In the genomic region with DNA sequence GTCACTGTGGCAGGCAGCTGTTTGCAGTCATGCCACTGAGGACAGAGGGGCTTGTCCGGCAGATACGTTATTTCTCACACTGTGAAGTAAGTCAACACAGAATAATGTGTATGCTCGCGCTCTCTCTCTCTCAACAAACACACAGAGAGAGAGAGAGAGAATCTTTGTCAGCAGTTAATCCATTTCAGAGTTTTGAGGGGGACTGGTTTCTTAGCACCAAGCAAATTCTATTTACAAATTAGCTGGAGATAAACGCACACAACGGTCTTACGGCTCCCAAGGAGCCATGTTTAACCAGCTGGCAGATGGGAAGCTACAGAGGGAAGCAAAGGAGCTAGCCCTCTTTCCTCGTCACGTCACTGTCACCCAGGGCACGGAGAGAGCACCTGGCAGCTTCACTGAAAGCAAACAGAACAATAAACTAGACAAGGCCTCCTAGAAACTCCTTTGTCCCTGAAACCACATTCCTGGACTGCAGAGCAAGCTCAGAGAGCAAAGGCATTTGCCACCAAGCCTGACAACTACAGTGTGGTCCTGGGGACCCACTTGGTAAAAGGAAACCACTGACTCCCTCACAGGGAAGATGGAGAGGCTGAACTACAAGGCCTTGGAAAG, we compare ENCODE assay signal across 8 mouse cellular contexts. TPM values are rescaled to one million over a fixed set of nuclear protein-coding genes. Genes with fewer than 3 reads are reported as not detected.
DNase-seq lines count a peak whose midpoint lies in the region; ATAC-seq and TF ChIP-seq lines count a peak whose summit lies in the region.

No protein-coding gene starts in this region.

- no peak for TF ChIP-seq POLR2A in heart, adult 2 months (IDR thresholded peaks at IDR 0.05; ENCODE audit: insufficient read depth, low read depth, low read length)

- H3K4me1 ChIP-seq in heart, embryonic 10.5 days: peaks cover 98% of the 10 kb centered on the region
- H3K4me1 ChIP-seq in heart, adult 2 months (ENCODE audit: control insufficient read depth, insufficient read depth, low read length): peaks cover 25% of the 10 kb centered on the region
- H3K4me1 ChIP-seq in lung, embryonic 14.5 days (ENCODE audit: insufficient read depth): peaks cover 68% of the 10 kb centered on the region
- H3K4me1 ChIP-seq in hindbrain, embryonic 12.5 days: peaks cover 76% of the 10 kb centered on the region
- peaks cover 38% of the 10 kb centered on the region for H3K4me1 ChIP-seq in midbrain, embryonic 16.5 days (ENCODE audit: control insufficient read depth, insufficient read depth, low read length)

- H3K9ac ChIP-seq in heart, adult 2 months (ENCODE audit: low read depth, low read length): no peak overlapping the region
- peak overlapping the region; percentile 30; the same call in 1 of the 2 replicates for H3K9ac ChIP-seq in lung, embryonic 14.5 days
- no peak overlapping the region for H3K9ac ChIP-seq in hindbrain, embryonic 12.5 days
- H3K9ac ChIP-seq in midbrain, embryonic 16.5 days (ENCODE audit: low read depth, low read length): peak overlapping the region; percentile 7; the same call in 1 of the 2 replicates

- no peaks in the 10 kb centered on the region for H3K9me3 ChIP-seq in heart, embryonic 10.5 days
- no peaks in the 10 kb centered on the region for H3K9me3 ChIP-seq in lung, embryonic 14.5 days (ENCODE audit: low read depth, low read length)
- H3K9me3 ChIP-seq in hindbrain, embryonic 12.5 days (replicated peaks): no peaks in the 10 kb centered on the region
- no peaks in the 10 kb centered on the region for H3K9me3 ChIP-seq in midbrain, embryonic 16.5 days (replicated peaks; ENCODE audit: control insufficient read depth, low read length, poor library complexity, severe bottlenecking)

- no peaks in the 10 kb centered on the region for H3K27me3 ChIP-seq in heart, embryonic 10.5 days (ENCODE audit: insufficient read depth, poor library complexity, severe bottlenecking)
- H3K27me3 ChIP-seq in heart, adult 2 months (ENCODE audit: control insufficient read depth, insufficient read depth, low read length): no peaks in the 10 kb centered on the region
- no peaks in the 10 kb centered on the region for H3K27me3 ChIP-seq in lung, embryonic 14.5 days (ENCODE audit: insufficient read depth, low read length)
- no peaks in the 10 kb centered on the region for H3K27me3 ChIP-seq in hindbrain, embryonic 12.5 days
- H3K27me3 ChIP-seq in midbrain, embryonic 16.5 days (ENCODE audit: control insufficient read depth, insufficient read depth, low read depth, low read length): no peaks in the 10 kb centered on the region; the same call in 1 of the 2 replicates

- peak overlapping the region; percentile 80 for H3K27ac ChIP-seq in heart, embryonic 10.5 days
- H3K27ac ChIP-seq in heart, adult 2 months: no peak overlapping the region
- H3K27ac ChIP-seq in lung, embryonic 14.5 days (ENCODE audit: low read depth): peak overlapping the region; percentile 70
- peak overlapping the region; percentile 55; the same call in 1 of the 2 replicates for H3K27ac ChIP-seq in hindbrain, embryonic 12.5 days
- no peak overlapping the region for H3K27ac ChIP-seq in midbrain, embryonic 16.5 days (ENCODE audit: low read length)

- H3K4me2 ChIP-seq in lung, embryonic 14.5 days: peak overlapping the region; percentile 42
- no peak overlapping the region for H3K4me2 ChIP-seq in hindbrain, embryonic 12.5 days (replicated peaks)
- H3K4me2 ChIP-seq in midbrain, embryonic 16.5 days (ENCODE audit: low read length): peak overlapping the region; percentile 1; the same call in 1 of the 2 replicates

- intact Hi-C loops in heart, adult 2 months (cut with DNase I): no loop called here

- ATAC-seq in lung, embryonic 14.5 days (ENCODE audit: insufficient read depth): peak; percentile 49; the same call in 1 of the 2 replicates
- ATAC-seq in hindbrain, embryonic 12.5 days (ENCODE audit: low FRiP score): no peak
- ATAC-seq in midbrain, embryonic 16.5 days: no peak
- ATAC-seq in cerebellum, adult (ENCODE audit: insufficient number of reproducible peaks, low FRiP score, low TSS enrichment): no peak

- no peaks in the 10 kb centered on the region for H3K79me2 ChIP-seq in heart, adult 2 months (replicated peaks; ENCODE audit: control insufficient read depth, insufficient read depth, low read length)

- 48% methylated on average over 10 of the region's 10 CpGs for WGBS in heart, embryonic 10.5 days
- WGBS in heart, adult 2 months: 79% methylated on average over 10 of the region's 10 CpGs
- WGBS in lung, embryonic 14.5 days: 11% methylated on average over 10 of the region's 10 CpGs
- WGBS in hindbrain, embryonic 12.5 days: 24% methylated on average over 10 of the region's 10 CpGs
- WGBS in midbrain, embryonic 16.5 days: 16% methylated on average over 10 of the region's 10 CpGs

- no peak for TF ChIP-seq EP300 in heart, adult 2 months (IDR thresholded peaks at IDR 0.05; ENCODE audit: insufficient read depth, low read depth, low read length)

- no peak overlapping the region for H3K4me3 ChIP-seq in heart, embryonic 10.5 days
- no peak overlapping the region for H3K4me3 ChIP-seq in heart, adult 2 months
- H3K4me3 ChIP-seq in lung, embryonic 14.5 days (ENCODE audit: low read depth, low read length): no peak overlapping the region
- no peak overlapping the region for H3K4me3 ChIP-seq in hindbrain, embryonic 12.5 days
- H3K4me3 ChIP-seq in midbrain, embryonic 16.5 days (ENCODE audit: low read depth, low read length): no peak overlapping the region

- DNase-seq in heart, embryonic 10.5 days (ENCODE audit: low spot score): no peak
- DNase-seq in heart, adult 2 months: no peak
- DNase-seq in lung, embryonic 14.5 days: peak; percentile 66
- no peak for DNase-seq in lung, postnatal 10 days
- DNase-seq in left cerebral cortex, adult 8-10 months (ENCODE audit: low spot score in 2 of 2): no peak

- TF ChIP-seq CTCF in heart, adult 2 months (IDR thresholded peaks at IDR 0.05): no peak
- TF ChIP-seq CTCF in lung, embryonic 14.5 days (IDR thresholded peaks at IDR 0.05; ENCODE audit: low read depth): no peak

- 0 out of 2 replicates have a peak, but pooled peaks cover 3% of the 10 kb centered on the region for H3K36me3 ChIP-seq in heart, embryonic 10.5 days
- H3K36me3 ChIP-seq in heart, adult 2 months (ENCODE audit: control insufficient read depth, insufficient read depth, low read length): no peaks in the 10 kb centered on the region
- no peaks in the 10 kb centered on the region for H3K36me3 ChIP-seq in lung, embryonic 14.5 days (ENCODE audit: insufficient read depth)
- H3K36me3 ChIP-seq in hindbrain, embryonic 12.5 days: 0 out of 2 replicates have a peak, but pooled peaks cover 2% of the 10 kb centered on the region
- H3K36me3 ChIP-seq in midbrain, embryonic 16.5 days (ENCODE audit: control insufficient read depth, insufficient read depth, low read length): no peaks in the 10 kb centered on the region

RNA-seq across cellular contexts. Expression of a gene that starts 7.3 kb away (rescaled TPM):
- 15.2 and 20.0 TPM in 2 replicates for polyA plus RNA-seq in heart, embryonic 10.5 days (2016; fragmentation: Nextera tagmentation; extraction: Ambion mirVana)
- total RNA-seq in heart, adult 2 months (2021): 10 to 100 TPM; 12.4 to 13.0 TPM
- polyA plus RNA-seq in heart, adult 2 months (2012; rRNA removed): 18.4 and 24.0 TPM in 2 replicates
- polyA plus RNA-seq in lung, embryonic 14.5 days (2014; fragmentation: Nextera tagmentation; extraction: Ambion mirVana): 16.1 and 16.4 TPM in 2 replicates
- 24.1 and 25.4 TPM in 2 replicates for polyA plus RNA-seq in hindbrain, embryonic 12.5 days (2016; fragmentation: Nextera tagmentation; extraction: Ambion mirVana)
- polyA plus RNA-seq in midbrain, embryonic 16.5 days (2015; fragmentation: Nextera tagmentation; extraction: Ambion mirVana): 5.7 and 6.1 TPM in 2 replicates
- 10 to 100 TPM; 52.3 to 57.3 (median 56.8) TPM for total RNA-seq in left cerebral cortex, adult 8-10 months (2022)

Comparison
In these comparisons a context has a peak if more than half of its experiments do, and no peak if none do; other contexts are left out.
1. H3K27ac ChIP-seq: peak in heart, embryonic 10.5 days (single experiment), lung, embryonic 14.5 days (single experiment) and hindbrain, embryonic 12.5 days (single experiment); none in heart, adult 2 months (single experiment) and midbrain, embryonic 16.5 days (single experiment).
2. H3K9ac ChIP-seq: peak in lung, embryonic 14.5 days (single experiment) and midbrain, embryonic 16.5 days (single experiment); none in heart, adult 2 months (single experiment) and hindbrain, embryonic 12.5 days (single experiment).